Mouse (Mus musculus) natural killer cell, adult 2 months (primary cell): Measurements from ENCODE around the gene Kctd15.

Source experiments
- DNase-seq, 2 experiments: peaks; one replicate each; pipeline ENCODE4 v3.0.0; 2022; ENCODE audit warnings: low spot score in 2 of 2

Kctd15 gene

GRCm38 (mm10) chr7:34656632-34657031, at the start of gene Kctd15:
TSS of gene Kctd15 (minus strand) at chr7:34656732.
- no peak for DNase-seq

DNA sequence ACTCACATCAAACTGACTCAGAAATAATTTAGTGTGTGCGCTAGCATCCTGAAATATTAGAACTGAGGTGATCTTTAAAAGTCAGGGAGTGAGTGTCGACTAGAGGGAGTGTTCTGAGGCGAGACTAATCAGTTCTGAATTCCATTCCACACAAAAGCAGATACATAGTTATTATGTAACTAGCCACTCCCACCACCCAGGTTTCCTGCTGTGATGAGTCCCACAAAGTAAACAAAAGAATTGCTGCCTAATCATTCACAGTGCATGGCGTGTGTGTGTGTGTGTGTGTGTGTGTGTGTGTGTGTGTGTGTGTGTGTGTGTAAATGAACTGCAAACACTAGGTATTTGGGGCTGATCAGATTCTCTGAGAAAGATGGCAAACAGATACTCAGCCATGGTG, 47.9 kb upstream of the Kctd15 start:
- no peak for DNase-seq

GRCm38 (mm10) chr7:34703437-34703836, 46.9 kb upstream of the Kctd15 start:
- DNase-seq = no peak

- no peak for DNase-seq
These were observed 46.3 kb upstream of the Kctd15 start for GRCm38 (mm10) chr7:34702718-34703351.

- DNase-seq = no peak
These were observed 43.4 kb upstream of the Kctd15 start for GRCm38 (mm10) chr7:34699888-34700287.

DNA sequence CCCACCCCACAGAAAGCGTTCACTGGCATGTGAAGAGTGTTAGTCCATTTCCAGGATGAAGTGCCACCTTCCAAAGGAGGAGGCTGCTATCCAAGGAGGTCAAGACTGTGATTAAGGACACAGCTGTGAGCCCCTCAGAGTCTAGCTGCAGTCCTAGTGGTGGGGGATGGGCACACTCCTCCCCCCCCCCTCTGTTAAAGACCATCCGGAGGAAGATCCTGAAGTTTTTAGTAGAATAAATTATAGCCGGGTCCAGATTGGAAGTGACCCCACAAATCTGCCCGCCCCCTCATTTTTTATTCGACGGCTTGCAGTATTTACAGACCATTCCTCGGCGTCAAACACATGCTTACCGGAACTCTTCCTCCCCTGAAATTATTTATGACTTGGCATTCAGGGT, 41.7 kb upstream of the Kctd15 start:
- DNase-seq = no peak

GRCm38 (mm10) chr7:34696086-34696485, 39.6 kb upstream of the Kctd15 start:
- no peak for DNase-seq

- DNase-seq = no peak
These were observed 38.4 kb upstream of the Kctd15 start for GRCm38 (mm10) chr7:34694898-34695297.

- no peak for DNase-seq
These were observed 37.4 kb upstream of the Kctd15 start for GRCm38 (mm10) chr7:34693916-34694315.

DNA sequence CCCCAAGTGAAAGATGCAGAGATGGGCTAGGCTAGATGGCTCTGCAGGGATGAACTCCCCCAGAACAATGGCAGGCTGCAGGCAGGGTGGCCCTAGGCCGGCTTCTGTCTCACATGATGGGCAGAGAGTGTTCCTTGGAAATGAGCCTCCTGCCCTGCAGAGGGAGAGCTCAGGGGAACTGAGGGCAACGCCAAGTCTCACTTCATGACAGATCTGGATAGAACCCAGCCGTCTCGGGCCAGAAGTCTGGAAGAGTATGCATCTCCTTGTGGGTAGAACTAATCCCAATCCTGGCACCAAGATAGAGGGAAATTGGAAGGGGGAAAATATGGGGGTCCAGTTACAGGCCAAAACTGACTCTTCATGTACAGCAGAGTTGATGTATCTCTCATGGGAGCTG, 36.5 kb upstream of the Kctd15 start:
- DNase-seq = no peak

- DNase-seq = no peak
These were observed 33.6 kb upstream of the Kctd15 start for GRCm38 (mm10) chr7:34690111-34690510.

DNA sequence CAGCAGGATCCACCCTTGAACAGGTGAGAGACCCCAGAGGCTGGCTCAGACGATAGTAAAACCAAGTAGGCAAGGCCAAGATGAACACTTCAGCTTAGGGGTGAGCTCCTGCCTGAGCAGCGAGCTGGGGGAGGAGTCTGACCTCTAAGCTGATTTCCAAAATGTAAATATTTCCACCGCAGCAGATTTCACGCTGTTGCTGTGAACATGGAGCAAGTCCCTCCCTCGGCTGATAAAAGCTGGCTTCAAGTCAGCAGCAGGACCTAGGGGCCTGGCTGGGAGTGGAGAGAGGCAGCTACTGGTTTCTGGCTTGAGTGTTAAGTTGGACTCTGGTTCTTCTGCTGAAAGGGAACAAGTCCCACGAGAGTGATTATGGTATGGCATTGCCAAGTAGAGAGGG, 32.5 kb upstream of the Kctd15 start:
- DNase-seq = no peak

- DNase-seq = no peak
These were observed 29.3 kb upstream of the Kctd15 start for GRCm38 (mm10) chr7:34685801-34686200.

DNA sequence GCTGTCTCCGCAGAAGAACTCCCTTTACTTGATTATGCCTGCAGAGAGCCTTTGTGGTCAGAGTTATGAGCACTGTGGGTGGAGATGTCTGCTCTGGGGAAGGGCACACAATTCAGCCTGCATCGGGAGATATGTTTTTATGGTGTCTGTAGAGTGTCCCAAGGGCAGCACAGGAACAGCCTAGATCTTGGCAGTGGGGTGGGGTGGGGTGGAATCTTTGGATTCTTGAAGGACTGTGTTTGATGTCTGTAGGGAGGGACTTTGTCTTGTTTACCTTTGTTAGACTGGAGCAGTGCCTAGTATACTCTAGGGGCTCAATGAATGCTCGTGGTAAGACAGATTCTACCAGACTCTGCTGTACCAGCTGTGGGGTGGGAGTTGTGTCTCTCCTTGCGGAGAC, 28.6 kb upstream of the Kctd15 start:
- DNase-seq = no peak

DNA sequence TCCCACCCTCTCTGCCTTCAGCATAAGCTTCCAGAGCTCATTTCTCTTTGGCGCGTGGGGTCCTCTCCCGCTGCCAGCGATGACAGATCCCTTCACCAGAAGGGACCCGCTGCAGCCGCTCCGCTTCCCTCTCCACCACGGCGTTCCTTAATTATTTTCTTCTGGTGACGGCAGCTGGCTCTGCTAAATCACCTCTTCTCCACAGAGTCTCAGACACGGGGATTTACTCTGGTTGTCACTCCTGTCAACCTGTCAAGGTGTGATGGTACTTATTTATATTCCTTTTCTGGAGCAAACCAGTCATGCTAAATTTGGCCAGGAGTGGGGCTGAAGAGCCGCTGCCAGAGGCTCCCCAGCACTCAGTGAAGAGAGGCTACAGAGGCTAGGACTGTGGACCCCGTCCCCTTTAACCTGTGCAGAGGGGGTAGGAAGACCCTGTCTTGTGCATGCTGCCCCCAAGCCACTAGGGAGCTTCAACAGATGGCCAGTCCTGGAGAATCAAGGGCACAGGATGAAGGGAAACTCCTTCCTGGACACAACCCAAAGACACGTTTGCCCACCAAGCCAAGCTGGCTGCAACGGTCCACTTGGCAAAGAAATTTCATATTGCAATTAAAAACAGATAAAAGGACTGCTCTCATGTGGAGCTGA, 24.4 kb upstream of the Kctd15 start:
- DNase-seq = no peak

DNA sequence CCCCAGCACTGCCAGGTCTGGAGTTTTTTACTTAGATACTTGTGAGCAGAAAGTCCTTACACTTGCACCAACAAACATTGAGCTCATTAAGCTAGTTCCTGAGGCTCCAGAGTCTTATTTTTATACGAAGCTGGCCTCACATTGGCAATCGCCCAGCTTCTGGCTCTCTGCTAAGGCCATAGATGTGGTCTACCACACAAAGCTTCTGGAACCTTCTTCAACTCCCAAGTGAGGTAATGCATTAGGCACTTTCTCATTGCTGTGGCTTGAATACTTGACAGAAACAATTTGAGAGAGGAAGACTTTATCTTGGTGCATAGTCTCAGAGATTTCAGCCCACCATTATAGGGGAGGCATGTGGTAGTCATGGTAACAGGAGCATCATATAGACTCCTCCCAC, 23.4 kb upstream of the Kctd15 start:
- DNase-seq = no peak

GRCm38 (mm10) chr7:34675831-34676514, 19.4 kb upstream of the Kctd15 start:
- DNase-seq = peak; percentile 32 to 39

GRCm38 (mm10) chr7:34675120-34675790, 18.7 kb upstream of the Kctd15 start:
- no peak for DNase-seq

DNA sequence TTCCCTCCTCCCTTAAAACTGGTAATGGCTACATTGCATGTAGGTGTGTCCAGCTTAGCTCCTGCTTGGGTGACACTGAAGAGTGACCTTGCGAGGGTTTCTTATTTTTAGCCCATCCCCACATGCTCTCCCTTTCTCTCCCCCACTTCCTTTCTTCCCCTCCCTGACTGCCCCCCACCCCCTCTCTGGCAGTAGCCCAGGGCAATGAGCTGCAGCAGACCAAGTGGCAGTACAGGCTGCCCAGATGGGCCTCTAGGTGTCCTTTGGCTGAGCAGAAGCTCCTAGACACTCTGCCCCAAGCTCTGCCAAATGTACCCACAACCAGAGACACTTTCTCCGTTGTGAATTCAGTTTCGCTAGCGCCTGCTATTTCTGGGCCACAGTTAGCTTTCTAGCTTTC, 16.4 kb upstream of the Kctd15 start:
- no peak for DNase-seq

GRCm38 (mm10) chr7:34671911-34672310, 15.4 kb upstream of the Kctd15 start:
- DNase-seq = peak; percentile 73 to 78

- no peak for DNase-seq
These were observed 14.2 kb upstream of the Kctd15 start for GRCm38 (mm10) chr7:34670778-34671177.

DNA sequence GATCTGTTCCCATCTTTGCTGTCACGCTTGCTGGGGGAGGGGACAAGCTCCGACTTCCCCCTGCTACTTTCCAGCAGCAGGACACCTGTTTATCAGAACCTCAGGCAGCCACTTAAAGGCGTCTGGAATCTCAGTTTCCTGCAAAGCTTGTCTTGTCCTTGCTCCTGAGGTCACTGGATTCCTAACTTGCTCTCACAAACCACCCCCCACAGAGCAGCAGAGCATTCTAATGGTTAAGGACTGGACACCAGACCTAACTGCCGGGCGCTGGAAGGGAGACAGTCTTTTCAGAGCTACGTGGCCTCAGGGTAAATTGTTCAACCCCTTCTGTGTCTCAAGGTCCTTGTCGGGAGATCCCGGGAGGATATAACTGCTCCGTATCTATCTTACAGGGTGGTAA, 12.8 kb upstream of the Kctd15 start:
- DNase-seq = no peak

DNA sequence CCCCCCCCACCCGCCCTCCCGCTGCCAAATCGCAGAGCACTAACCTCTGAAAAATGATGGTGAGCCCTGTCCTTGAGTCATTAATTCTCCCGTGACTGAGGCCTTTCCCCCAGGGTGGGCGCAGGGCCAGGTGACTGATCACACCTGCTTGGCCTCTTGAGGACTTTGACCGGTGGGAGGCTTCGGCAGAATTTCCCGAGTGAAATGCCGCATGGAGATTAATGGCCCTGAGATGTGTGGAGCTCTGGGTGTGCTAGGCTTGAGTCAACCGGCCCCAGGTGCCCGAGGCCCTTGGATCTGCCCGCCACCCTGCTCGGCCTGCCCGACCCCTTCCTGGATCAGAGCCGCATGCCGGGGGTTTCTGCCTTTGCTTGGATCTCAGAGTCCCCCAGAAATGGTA, 11.3 kb upstream of the Kctd15 start:
- no peak for DNase-seq
